Mouse (Mus musculus) lung, postnatal 0 days (tissue): Measurements from ENCODE around the gene Necab3. TPM values are rescaled to one million over a fixed set of nuclear protein-coding genes. Genes with fewer than 3 reads are reported as not detected.

Experiments used
- ATAC-seq: fragments of 200-750 bp; cut with Nextera tagmentation; 2 replicates; pipeline ENCODE4 v1.8.0; 2017; ENCODE audit warnings: moderate library complexity
- DNase-seq: peaks from one replicate; pipeline ENCODE4 v3.0.0-alpha.2; 2016; ENCODE audit warnings: low spot score
- H3K27ac ChIP-seq: fragments of 300-500 bp; sonication (generic); 2 replicates; pipeline ENCODE4 v1.5.1; 2014; ENCODE audit warnings: antibody characterized with exemption, mild to moderate bottlenecking, low read length, mixed read lengths
- H3K27me3 ChIP-seq: fragments of 300-500 bp; sonication (generic); replicated peaks from 2 replicates; pipeline ENCODE4 v1.6.1; 2014; ENCODE audit warnings: low read length, mixed read lengths; ENCODE audit not compliant: insufficient read depth
- H3K36me3 ChIP-seq: fragments of 300-500 bp; sonication (generic); 2 replicates; pipeline ENCODE4 v1.6.1; 2014; ENCODE audit warnings: low read length, mixed read lengths; ENCODE audit not compliant: insufficient read depth
- H3K4me1 ChIP-seq: fragments of 300-500 bp; sonication (generic); 2 replicates; pipeline ENCODE4 v1.6.1; 2014; ENCODE audit warnings: antibody characterized with exemption, low read depth, low read length, mixed read lengths; ENCODE audit not compliant: insufficient read depth
- H3K4me2 ChIP-seq: fragments of 300-500 bp; sonication (generic); replicated peaks from 2 replicates; pipeline ENCODE4 v1.6.1; 2014; ENCODE audit warnings: low read depth, mild to moderate bottlenecking, low read length, moderate library complexity, mixed read lengths
- H3K4me3 ChIP-seq: fragments of 300-500 bp; sonication (generic); 2 replicates; pipeline ENCODE4 v1.5.1; 2014; ENCODE audit warnings: low read depth, low read length
- H3K9ac ChIP-seq: fragments of 300-500 bp; sonication (generic); replicated peaks from 2 replicates; pipeline ENCODE4 v1.6.1; 2014; ENCODE audit warnings: low read depth, mild to moderate bottlenecking
- H3K9me3 ChIP-seq: fragments of 300-500 bp; sonication (generic); 2 replicates; pipeline ENCODE4 v1.6.1; 2016; ENCODE audit warnings: low read length, mixed read lengths
- CTCF ChIP-seq: IDR thresholded peaks from 2 replicates; pipeline ENCODE4 v1.5.1; 2016; ENCODE audit warnings: antibody characterized with exemption, mild to moderate bottlenecking
- EP300 ChIP-seq: IDR thresholded peaks from 2 replicates; pipeline ENCODE4 v1.6.1; 2016; ENCODE audit warnings: antibody characterized with exemption, mild to moderate bottlenecking, control low read depth
- WGBS: fragments of 180-500 bp; shearing (Covaris S2); extraction: QIAGEN DNeasy Blood & Tissue Kit; methylation state at CpG from one replicate; pipeline ENCODE4 v1.1.7; 2014; 5-methylcytosine and 5-hydroxymethylcytosine counted together
- polyA plus RNA-seq: library from polyadenylated mRNA; unstranded; fragments of >200 nt; fragmentation: Nextera tagmentation; extraction: Ambion mirVana; gene quantifications from 2 replicates; pipeline ENCODE4 v1.2.1, GENCODE M21; 2015

Necab3 gene
- polyA plus RNA-seq, 1 experiment from 2014 or later: 0.81 TPM

DNA sequence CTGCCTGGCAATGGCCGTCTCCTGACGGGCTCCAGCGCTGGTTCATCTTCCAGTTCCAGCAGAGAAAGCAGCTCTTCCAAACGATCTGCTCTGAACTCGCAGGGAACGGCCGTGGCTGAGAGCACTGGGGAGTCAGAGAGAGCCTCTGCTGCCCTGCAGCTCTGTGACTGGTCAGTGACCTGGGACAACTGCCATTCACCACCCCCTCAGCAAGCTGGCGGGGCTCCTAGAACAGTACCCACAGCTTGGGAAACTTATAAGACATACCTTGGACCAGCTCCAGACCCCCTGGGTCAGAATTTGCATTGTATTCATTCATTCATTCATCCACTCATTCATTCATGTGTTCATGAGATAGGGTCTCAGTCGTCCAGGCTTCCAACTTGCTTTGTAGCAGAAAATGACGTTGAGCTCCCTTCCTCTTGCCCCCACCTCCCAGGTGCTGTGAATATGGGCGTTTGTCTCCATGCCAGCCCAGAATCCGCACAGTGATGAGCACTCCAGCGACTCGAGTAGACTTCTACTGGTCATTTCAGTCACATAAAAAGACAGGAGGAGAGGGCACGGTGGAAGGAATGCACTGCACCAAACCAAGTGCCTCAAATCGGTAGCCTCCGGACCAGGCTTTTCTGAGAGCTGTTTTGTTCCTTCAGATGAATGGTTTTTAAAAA is 26.4 kb upstream of the Necab3 start:
- ATAC-seq: no peak
- TF ChIP-seq CTCF: no peak
- no peak for TF ChIP-seq EP300
- Histone ChIP-seq H3K27ac (no peak overlapping the region), H3K36me3 (peaks cover 9% of the 10 kb centered on the region; the same call in 1 of the 2 replicates), H3K4me1 (no peaks in the 10 kb centered on the region), H3K9ac (no peak overlapping the region), H3K9me3 (no peaks in the 10 kb centered on the region), H3K27me3 (no peaks in the 10 kb centered on the region), H3K4me2 (no peak overlapping the region), H3K4me3 (no peak overlapping the region)
- no peak for DNase-seq
- 49% methylated on average over 17 of the region's 17 CpGs for WGBS

DNA sequence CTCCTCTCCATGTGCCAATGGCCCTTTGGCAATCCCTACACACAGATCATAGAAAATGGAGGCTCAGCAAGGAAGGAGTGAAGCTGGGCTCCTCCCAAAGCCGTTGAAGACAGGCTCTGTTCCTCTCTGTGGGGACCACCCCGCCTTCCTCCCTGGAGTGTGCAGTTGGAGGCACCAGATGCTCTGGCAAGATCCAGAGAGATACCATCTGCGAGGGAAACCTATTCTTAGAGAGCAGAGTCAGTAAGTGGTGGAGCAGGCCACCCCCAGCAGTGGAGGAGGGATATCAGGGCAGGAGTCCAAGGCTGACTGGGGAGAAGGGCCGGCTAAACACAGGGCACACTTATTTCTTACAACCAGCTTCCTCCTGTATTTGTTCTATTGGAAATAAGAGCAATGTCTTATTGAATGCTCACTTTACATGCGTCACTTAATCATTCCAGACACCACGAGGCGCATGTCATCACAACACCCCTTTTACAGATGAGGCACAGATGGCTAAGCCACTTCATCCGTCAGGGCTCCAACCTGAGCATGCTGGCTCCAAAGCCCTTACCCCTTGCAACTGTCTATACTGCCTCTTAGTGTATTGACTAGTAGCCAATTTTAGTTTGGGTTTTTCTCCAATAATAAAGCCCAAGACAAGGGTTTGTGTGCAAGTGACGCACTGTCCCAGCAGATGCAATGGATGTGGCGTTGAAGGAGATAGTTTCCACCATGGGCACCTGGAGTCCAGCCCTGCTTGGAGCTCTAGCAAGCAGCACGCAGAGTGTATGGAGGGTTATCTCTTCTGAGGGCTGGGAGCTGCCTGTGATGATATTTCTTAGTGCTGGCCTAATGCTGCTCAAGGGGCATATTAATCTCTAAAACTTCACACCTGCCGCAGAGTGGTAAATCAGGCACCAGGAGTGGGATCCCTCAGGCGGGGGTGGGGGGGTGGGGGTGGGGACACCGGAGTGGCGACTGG is 25.5 kb upstream of the Necab3 start:
- TF ChIP-seq CTCF (no peak), EP300 (no peak)
- Histone ChIP-seq H3K36me3 (peaks cover 9% of the 10 kb centered on the region; the same call in 1 of the 2 replicates), H3K4me3 (no peak overlapping the region), H3K27me3 (no peaks in the 10 kb centered on the region), H3K4me2 (no peak overlapping the region), H3K9ac (no peak overlapping the region), H3K9me3 (no peaks in the 10 kb centered on the region), H3K4me1 (no peaks in the 10 kb centered on the region), H3K27ac (no peak overlapping the region)
- 50% methylated on average over 15 of the region's 15 CpGs for WGBS
- DNase-seq (peak; percentile 61), ATAC-seq (peak; percentile 64)

DNA sequence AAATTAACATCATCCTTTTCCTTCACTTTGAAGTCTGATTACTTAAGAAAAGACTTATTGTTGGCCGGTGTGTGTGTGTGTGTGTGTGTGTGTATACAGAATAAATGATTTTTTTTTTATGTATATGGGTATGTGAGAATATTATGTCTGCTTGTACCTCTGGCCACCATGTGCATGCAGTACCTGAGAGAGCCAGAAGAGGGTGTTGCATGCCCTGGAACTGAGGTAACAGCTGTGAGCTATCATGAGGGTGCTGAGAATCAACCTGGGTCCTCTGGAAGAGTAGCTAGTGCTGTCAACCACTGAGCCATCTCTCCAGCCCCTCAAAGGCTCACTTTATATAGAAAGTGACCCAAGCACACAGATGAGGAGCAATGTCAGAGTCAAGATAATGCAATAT is 22.7 kb upstream of the Necab3 start:
- Histone ChIP-seq H3K9ac (no peak overlapping the region), H3K36me3 (no peaks in the 10 kb centered on the region)
- no peak for DNase-seq

DNA sequence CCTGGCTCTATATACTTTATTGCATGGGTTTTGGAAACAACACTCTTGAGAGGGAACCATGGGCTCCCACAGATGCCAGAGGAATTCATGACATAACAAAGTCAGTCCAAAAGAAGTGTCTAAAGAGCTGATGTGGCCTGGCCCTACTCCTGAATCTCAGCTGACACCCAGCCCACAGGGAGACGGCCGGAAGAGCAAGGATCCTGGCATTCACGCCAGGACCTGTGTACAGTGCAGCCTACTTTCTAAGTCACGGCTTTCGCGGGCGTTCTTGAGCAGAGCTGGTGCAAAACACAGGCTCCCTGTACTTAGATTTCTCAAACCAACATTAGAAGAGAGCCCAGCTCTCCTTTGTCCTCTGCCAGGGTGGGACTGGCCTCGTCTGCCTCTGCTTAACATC is 21.9 kb upstream of the Necab3 start:
- whole genome bisulfite sequencing: 51% methylated on average over 8 of the region's 8 CpGs
- no peaks in the 10 kb centered on the region for H3K4me1 ChIP-seq
- peak; percentile 66 for ATAC-seq
- TF ChIP-seq CTCF (no peak), EP300 (no peak)
- H3K36me3 ChIP-seq: no peaks in the 10 kb centered on the region
- H3K9ac ChIP-seq: no peak overlapping the region
- DNase-seq: peak; percentile 49
- H3K9me3 ChIP-seq: no peaks in the 10 kb centered on the region
- no peak overlapping the region for H3K27ac ChIP-seq
- no peaks in the 10 kb centered on the region for H3K27me3 ChIP-seq
- no peak overlapping the region for H3K4me2 ChIP-seq
- no peak overlapping the region for H3K4me3 ChIP-seq

More for the DNA sequence above, 22.7 kb upstream of the Necab3 start:
- Histone ChIP-seq H3K4me1 (no peaks in the 10 kb centered on the region), H3K4me3 (no peak overlapping the region), H3K27me3 (no peaks in the 10 kb centered on the region), H3K27ac (no peak overlapping the region), H3K4me2 (no peak overlapping the region), H3K9me3 (no peaks in the 10 kb centered on the region)
- no peak for TF ChIP-seq EP300
- peak; percentile 27; the same call in 1 of the 2 replicates for TF ChIP-seq CTCF
- 78% methylated on average over 1 of the region's 1 CpGs for WGBS
- ATAC-seq: no peak

DNA sequence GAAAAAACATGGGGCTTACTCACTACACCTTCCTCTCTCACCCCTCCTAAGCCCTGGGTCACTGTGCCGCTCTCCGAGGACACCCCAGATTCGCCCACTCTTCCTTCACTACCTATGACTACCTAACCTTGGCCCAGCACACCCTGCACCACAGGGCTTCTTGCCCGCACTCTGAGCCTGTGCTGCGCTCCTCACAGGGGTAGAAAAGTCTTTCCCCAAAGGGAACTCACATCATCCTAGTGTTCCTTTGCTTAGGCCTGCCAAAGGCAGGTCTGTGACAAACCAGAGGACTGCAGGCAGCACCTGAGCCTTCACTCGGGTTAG is 19.0 kb upstream of the Necab3 start:
- H3K9ac ChIP-seq: no peak overlapping the region
- H3K4me2 ChIP-seq: no peak overlapping the region
- TF ChIP-seq EP300: no peak
- TF ChIP-seq CTCF: no peak
- no peak overlapping the region for H3K4me3 ChIP-seq
- H3K36me3 ChIP-seq: no peaks in the 10 kb centered on the region
- H3K27me3 ChIP-seq: no peaks in the 10 kb centered on the region
- H3K9me3 ChIP-seq: no peaks in the 10 kb centered on the region
- no peaks in the 10 kb centered on the region for H3K4me1 ChIP-seq
- no peak for ATAC-seq
- DNase-seq: no peak
- no peak overlapping the region for H3K27ac ChIP-seq
- WGBS: 86% methylated on average over 6 of the region's 6 CpGs

DNA sequence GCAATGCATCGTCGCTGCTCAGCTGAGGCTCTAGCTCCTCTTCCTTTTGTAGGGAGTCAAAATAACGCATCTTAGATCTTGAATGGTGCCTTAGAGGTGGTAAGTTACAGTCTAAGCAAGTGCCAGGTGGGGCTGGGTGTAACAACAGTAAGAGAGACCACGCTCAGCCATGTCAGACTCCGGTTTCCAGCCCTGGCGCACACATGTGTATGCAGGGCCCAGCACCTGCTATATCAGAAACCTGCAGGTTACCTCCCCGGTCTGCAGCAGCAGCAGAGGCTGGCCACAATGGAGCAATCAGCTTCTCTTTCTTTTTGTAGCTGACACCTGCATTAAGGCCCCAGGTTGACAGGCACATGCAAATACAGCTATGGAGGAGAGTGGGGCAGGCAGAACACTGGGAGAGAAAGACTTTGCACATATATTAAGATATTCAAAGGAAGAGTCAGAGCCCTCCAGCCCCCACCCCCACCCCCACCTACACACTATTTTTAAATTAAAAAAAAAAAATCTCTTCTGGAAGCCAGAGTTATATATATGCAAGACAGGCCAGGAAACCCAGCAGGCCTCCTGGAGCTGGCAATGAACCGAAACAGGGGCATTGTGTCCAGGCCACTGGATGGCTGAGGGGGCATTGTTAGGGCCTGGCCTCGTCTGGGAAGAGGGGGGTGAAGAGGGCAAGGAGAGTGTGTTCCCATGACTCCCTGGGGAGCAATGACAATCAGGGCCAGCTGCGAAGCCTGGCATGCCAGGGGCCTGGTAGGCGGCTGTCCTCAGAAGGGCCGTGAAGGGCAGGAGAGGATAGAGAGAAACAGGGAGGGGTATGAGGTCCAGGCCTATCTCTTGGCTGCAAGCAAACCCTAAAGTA is 18.4 kb upstream of the Necab3 start:
- Histone ChIP-seq H3K4me2 (no peak overlapping the region), H3K27ac (no peak overlapping the region), H3K4me3 (no peak overlapping the region), H3K9ac (no peak overlapping the region), H3K27me3 (no peaks in the 10 kb centered on the region), H3K36me3 (no peaks in the 10 kb centered on the region), H3K4me1 (no peaks in the 10 kb centered on the region), H3K9me3 (no peaks in the 10 kb centered on the region)
- no peak for ATAC-seq
- 56% methylated on average over 12 of the region's 12 CpGs for WGBS
- TF ChIP-seq CTCF: no peak
- no peak for TF ChIP-seq EP300
- no peak for DNase-seq
